Mouse (Mus musculus): Measurements from ENCODE around the gene Map3k13. TPM values are rescaled to one million over a fixed set of nuclear protein-coding genes. Genes with fewer than 3 reads are reported as not detected.

The Map3k13 gene
- polyA plus RNA-seq, 1 experiment from 2014 or later = 1.8 TPM

DNA sequence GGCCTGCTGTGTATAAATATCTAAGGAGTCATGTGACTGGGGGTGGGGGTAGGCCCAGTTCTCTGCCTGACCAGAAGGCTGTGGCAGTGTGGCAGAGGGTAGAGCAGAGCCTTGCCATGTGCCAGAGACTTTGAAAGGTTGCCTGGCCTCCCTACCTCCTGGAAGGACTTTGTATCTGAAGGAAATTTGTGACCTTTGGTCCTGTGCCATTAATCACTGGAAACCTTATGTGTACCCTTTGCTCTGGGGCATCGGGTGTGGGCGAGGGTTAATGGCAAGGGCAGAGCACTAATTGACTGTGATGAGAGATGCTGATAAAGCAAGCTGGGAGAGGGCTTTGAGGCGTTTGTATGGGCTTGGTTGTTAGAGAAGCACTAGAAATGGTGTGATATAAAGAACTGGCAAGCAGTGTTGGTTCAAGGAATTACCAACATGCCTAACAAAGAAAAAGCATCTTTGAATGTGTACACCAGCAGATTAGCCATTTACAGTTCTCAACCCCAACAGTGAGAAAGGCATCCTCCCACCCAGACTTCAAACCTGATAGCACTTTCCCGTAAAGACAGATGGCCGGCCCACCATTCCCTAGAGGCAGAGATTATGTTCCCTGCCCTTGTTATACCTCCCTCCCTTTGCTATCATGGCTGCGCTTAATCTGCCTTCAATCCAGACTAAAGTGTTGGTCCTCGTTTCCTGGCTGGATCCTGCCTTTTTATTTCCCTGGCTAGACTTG, 71.3 kb downstream of the Map3k13 start:
- Histone ChIP-seq H3K4me3 (no peak overlapping the region), H3K9me3 (replicated peaks) (no peaks in the 10 kb centered on the region), H3K36me3 (no peaks in the 10 kb centered on the region), H3K27me3 (ENCODE audit: low read depth, poor library complexity, severe bottlenecking) (no peaks in the 10 kb centered on the region), H3K4me1 (peaks cover 62% of the 10 kb centered on the region), H3K27ac (peak overlapping the region; percentile 75)
- 8% methylated on average over 7 of the region's 7 CpGs for WGBS
- DNase-seq (ENCODE audit: low spot score) = peak; percentile 49

- H3K27ac ChIP-seq = peak overlapping the region; percentile 75
- H3K9me3 ChIP-seq (replicated peaks) = no peaks in the 10 kb centered on the region
- H3K36me3 ChIP-seq = no peaks in the 10 kb centered on the region
- DNase-seq (ENCODE audit: low spot score) = no peak
- no peaks in the 10 kb centered on the region for H3K27me3 ChIP-seq (ENCODE audit: low read depth, poor library complexity, severe bottlenecking)
- H3K4me3 ChIP-seq = no peak overlapping the region
- WGBS = 51% methylated on average over 11 of the region's 11 CpGs
- H3K4me1 ChIP-seq = peaks cover 68% of the 10 kb centered on the region
Observed at GRCm38 (mm10) chr16:21865983-21866575, 71.9 kb downstream of the Map3k13 start.

- H3K27ac ChIP-seq = 0 out of 2 replicates have a peak overlapping the region, but pooled peaks have one; percentile 12
- H3K4me3 ChIP-seq = no peak overlapping the region
- H3K36me3 ChIP-seq = no peaks in the 10 kb centered on the region
- H3K9me3 ChIP-seq (replicated peaks) = no peaks in the 10 kb centered on the region
- peaks cover 68% of the 10 kb centered on the region for H3K4me1 ChIP-seq
- DNase-seq (ENCODE audit: low spot score) = no peak
- whole genome bisulfite sequencing = 84% methylated on average over 3 of the region's 3 CpGs
- no peaks in the 10 kb centered on the region for H3K27me3 ChIP-seq (ENCODE audit: low read depth, poor library complexity, severe bottlenecking)
Observed at GRCm38 (mm10) chr16:21867727-21868126, 73.6 kb downstream of the Map3k13 start.

DNA sequence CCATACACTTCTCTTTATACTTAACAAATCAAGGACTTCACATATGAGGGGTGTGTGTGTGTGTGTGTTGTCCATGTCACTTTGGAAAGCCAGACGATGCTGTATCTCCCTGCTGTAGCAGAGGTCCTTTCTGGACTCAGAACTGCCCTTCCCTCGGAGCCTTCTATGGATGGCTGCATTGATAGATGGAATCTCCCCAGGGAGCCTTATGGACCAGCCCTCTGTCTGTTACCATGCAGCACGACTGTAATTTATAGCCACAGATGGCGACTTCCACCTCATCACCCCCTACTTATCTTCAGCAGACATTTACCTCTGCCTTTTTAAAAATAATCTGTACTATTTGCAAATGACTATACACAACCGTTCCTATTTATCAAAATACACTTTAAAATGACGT, 74.5 kb downstream of the Map3k13 start:
- H3K4me3 ChIP-seq = no peak overlapping the region
- no peak for DNase-seq (ENCODE audit: low spot score)
- no peaks in the 10 kb centered on the region for H3K36me3 ChIP-seq
- WGBS = 39% methylated on average over 6 of the region's 6 CpGs
- no peaks in the 10 kb centered on the region for H3K27me3 ChIP-seq (ENCODE audit: low read depth, poor library complexity, severe bottlenecking)
- no peaks in the 10 kb centered on the region for H3K9me3 ChIP-seq (replicated peaks)
- peak overlapping the region; percentile 77 for H3K27ac ChIP-seq
- H3K4me1 ChIP-seq = peaks cover 68% of the 10 kb centered on the region

GRCm38 (mm10) chr16:21869879-21870278, 75.7 kb downstream of the Map3k13 start:
- Histone ChIP-seq H3K4me3 (no peak overlapping the region), H3K9me3 (replicated peaks) (no peaks in the 10 kb centered on the region), H3K27ac (peak overlapping the region; percentile 77; the same call in 1 of the 2 replicates), H3K4me1 (peaks cover 60% of the 10 kb centered on the region), H3K36me3 (no peaks in the 10 kb centered on the region), H3K27me3 (ENCODE audit: low read depth, poor library complexity, severe bottlenecking) (no peaks in the 10 kb centered on the region)
- DNase-seq (ENCODE audit: low spot score) = peak; percentile 63
- 7% methylated on average over 4 of the region's 4 CpGs for WGBS

DNA sequence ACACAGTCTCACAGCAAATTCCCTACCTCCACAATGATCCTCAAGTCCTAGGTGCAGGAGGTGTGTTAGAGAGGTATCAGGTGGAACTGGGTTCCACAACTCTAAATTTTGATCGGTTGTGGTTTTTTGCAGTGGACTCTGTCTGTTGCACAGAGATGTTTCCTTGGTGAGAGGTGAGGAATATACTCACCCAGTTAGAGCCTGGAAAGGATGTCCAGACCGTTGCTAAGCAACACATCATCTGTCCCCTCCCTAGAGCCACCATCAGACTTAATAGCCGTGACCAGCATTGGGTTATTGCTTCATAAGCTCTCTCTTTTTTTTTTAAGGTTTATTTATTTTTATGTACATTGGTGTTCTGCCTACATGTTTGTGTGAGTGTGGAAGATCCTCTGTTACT, 83.6 kb downstream of the Map3k13 start:
- Histone ChIP-seq H3K27ac (no peak overlapping the region), H3K9me3 (replicated peaks) (no peaks in the 10 kb centered on the region), H3K4me3 (no peak overlapping the region), H3K27me3 (ENCODE audit: low read depth, poor library complexity, severe bottlenecking) (no peaks in the 10 kb centered on the region), H3K36me3 (no peaks in the 10 kb centered on the region), H3K4me1 (peaks cover 34% of the 10 kb centered on the region)
- no peak for DNase-seq (ENCODE audit: low spot score)
- 92% methylated on average over 3 of the region's 3 CpGs for WGBS

GRCm38 (mm10) chr16:21878834-21879233, 84.7 kb downstream of the Map3k13 start:
- no peak overlapping the region for H3K27ac ChIP-seq
- H3K4me3 ChIP-seq = no peak overlapping the region
- H3K27me3 ChIP-seq (ENCODE audit: low read depth, poor library complexity, severe bottlenecking) = no peaks in the 10 kb centered on the region
- no peaks in the 10 kb centered on the region for H3K9me3 ChIP-seq (replicated peaks)
- no peaks in the 10 kb centered on the region for H3K36me3 ChIP-seq
- DNase-seq (ENCODE audit: low spot score) = no peak
- H3K4me1 ChIP-seq = peaks cover 34% of the 10 kb centered on the region
- WGBS = 79% methylated on average over 3 of the region's 3 CpGs

DNA sequence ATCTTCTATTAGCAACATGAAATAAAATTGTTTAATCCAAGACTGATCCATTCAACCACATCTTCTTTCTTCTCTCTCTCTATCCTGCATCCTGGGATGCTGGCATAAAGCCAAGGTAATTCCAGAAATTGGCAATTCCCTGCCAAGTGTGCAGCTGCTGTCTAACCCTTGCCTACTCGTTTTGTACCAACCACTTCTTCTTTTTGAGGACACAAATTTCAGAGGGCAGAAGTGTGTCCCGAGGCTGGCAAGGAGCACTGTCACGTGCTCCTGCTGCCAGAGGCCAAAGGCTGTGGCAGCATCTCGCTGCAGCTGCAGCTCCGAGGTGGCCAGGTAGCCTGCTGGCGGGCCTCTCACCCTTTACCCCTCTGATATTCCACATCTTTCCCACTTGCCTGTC, 87.0 kb downstream of the Map3k13 start:
- WGBS = 67% methylated on average over 6 of the region's 6 CpGs
- H3K36me3 ChIP-seq = no peaks in the 10 kb centered on the region
- H3K4me3 ChIP-seq = no peak overlapping the region
- H3K9me3 ChIP-seq (replicated peaks) = no peaks in the 10 kb centered on the region
- peaks cover 33% of the 10 kb centered on the region for H3K4me1 ChIP-seq
- no peak overlapping the region for H3K27ac ChIP-seq
- no peaks in the 10 kb centered on the region for H3K27me3 ChIP-seq (ENCODE audit: low read depth, poor library complexity, severe bottlenecking)
- DNase-seq (ENCODE audit: low spot score) = no peak

DNA sequence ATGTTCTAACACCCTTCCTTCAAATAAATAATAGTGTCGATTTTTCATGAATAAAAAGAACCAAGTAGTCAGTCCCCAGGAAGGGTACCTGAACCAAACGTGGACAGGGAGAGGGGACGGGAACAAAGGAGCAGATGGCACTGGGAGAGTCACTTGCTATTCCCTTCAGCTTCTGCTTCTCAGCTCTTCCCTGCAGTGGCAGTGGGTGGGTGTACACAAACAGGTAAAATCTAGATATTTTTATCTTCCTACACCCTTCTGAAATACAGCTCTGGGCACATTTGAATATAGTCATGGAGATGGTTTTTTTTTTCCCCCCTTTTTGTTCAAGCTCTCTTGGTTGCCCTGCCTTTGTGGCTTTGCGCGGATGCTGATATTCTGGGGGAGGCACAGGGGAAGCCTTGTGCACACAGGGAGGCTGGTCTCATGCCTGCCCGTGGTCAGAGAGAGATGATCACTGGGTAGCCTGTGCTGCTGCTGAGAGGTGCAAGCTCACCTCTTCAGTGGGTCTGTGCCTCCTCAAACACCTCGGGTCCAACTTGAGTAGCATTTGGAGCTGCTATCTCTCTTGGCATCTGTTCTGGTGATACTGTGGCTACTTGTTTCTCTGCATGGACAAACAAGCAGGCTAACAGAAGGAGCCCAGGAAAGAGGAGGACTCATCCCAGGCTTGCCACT, 87.6 kb downstream of the Map3k13 start:
- H3K27me3 ChIP-seq (ENCODE audit: low read depth, poor library complexity, severe bottlenecking) = no peaks in the 10 kb centered on the region
- H3K36me3 ChIP-seq = no peaks in the 10 kb centered on the region
- no peak for DNase-seq (ENCODE audit: low spot score)
- peaks cover 28% of the 10 kb centered on the region for H3K4me1 ChIP-seq
- H3K27ac ChIP-seq = no peak overlapping the region; the same call in 1 of the 2 replicates
- no peak overlapping the region for H3K4me3 ChIP-seq
- WGBS = 73% methylated on average over 7 of the region's 7 CpGs
- H3K9me3 ChIP-seq (replicated peaks) = no peaks in the 10 kb centered on the region

DNA sequence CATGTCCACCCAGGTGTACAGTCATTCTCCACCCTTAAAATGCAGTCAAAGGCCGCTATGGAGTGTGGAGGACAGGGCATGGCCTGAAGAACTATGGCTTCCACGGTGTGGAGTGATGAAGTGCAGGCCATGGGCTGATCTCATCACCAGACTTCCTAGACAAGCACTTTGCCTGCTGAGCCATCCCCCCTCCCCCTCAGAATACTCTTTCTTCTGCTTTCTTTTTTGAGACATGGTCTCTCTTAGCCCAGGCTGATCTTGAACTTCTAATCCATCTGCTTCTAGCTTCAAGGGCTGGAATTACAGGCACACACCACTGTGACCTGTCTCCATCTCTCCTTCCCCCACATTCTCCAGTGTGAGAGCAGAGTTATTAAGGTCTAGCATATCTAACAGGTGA, 93.5 kb downstream of the Map3k13 start:
- DNase-seq (ENCODE audit: low spot score) = no peak
- Histone ChIP-seq H3K36me3 (peaks cover 10% of the 10 kb centered on the region), H3K27ac (no peak overlapping the region), H3K4me3 (no peak overlapping the region), H3K27me3 (ENCODE audit: low read depth, poor library complexity, severe bottlenecking) (no peaks in the 10 kb centered on the region), H3K9me3 (replicated peaks) (no peaks in the 10 kb centered on the region), H3K4me1 (no peaks in the 10 kb centered on the region)
- 81% methylated on average over 2 of the region's 2 CpGs for WGBS

DNA sequence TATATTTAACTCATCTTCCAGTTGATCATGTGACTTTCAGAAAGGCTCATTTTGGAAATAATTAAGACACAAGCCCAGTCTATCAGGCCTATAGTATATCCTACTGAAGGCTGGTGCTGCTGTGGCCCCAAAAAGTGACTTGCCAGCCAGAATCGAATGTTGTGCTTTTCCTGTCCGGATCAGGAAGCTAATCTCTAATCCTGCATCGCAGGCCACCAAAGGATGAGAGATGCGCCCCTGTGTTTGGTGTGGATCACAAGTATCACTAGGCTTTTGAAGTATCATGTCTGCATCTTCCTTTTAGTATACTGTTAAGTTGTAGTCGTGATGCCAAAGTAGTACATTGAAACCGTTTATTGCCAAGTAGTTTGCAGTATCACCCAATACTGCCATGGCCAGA, 99.7 kb downstream of the Map3k13 start:
- no peak overlapping the region for H3K4me3 ChIP-seq
- DNase-seq (ENCODE audit: low spot score) = no peak

GRCm38 (mm10) chr16:21901286-21901685, 107.1 kb downstream of the Map3k13 start:
- no peak overlapping the region for H3K4me3 ChIP-seq

More for the DNA sequence above, 99.7 kb downstream of the Map3k13 start:
- H3K27ac ChIP-seq = no peak overlapping the region
- WGBS = 92% methylated on average over 6 of the region's 6 CpGs
- no peaks in the 10 kb centered on the region for H3K9me3 ChIP-seq (replicated peaks)
- peaks cover 10% of the 10 kb centered on the region for H3K36me3 ChIP-seq
- no peaks in the 10 kb centered on the region for H3K4me1 ChIP-seq
- H3K27me3 ChIP-seq (ENCODE audit: low read depth, poor library complexity, severe bottlenecking) = no peaks in the 10 kb centered on the region

GRCm38 (mm10) chr16:21904636-21905035, 110.5 kb downstream of the Map3k13 start:
- no peaks in the 10 kb centered on the region for H3K27me3 ChIP-seq (ENCODE audit: low read depth, poor library complexity, severe bottlenecking)
- H3K4me1 ChIP-seq = peaks cover 11% of the 10 kb centered on the region
- peaks cover 18% of the 10 kb centered on the region for H3K36me3 ChIP-seq
- no peak for DNase-seq (ENCODE audit: low spot score)
- no peak overlapping the region for H3K27ac ChIP-seq
- H3K9me3 ChIP-seq (replicated peaks) = no peaks in the 10 kb centered on the region
- WGBS = 88% methylated on average over 10 of the region's 10 CpGs
- no peak overlapping the region for H3K4me3 ChIP-seq

More at GRCm38 (mm10) chr16:21901286-21901685, 107.1 kb downstream of the Map3k13 start:
- H3K27me3 ChIP-seq (ENCODE audit: low read depth, poor library complexity, severe bottlenecking) = no peaks in the 10 kb centered on the region
- H3K9me3 ChIP-seq (replicated peaks) = no peaks in the 10 kb centered on the region
- peaks cover 4% of the 10 kb centered on the region for H3K4me1 ChIP-seq
- H3K27ac ChIP-seq = no peak overlapping the region
- H3K36me3 ChIP-seq = peaks cover 7% of the 10 kb centered on the region; the same call in 1 of the 2 replicates
- DNase-seq (ENCODE audit: low spot score) = no peak
- 76% methylated on average over 5 of the region's 5 CpGs for WGBS
